Mouse (Mus musculus) cortical plate, adult 2 months (tissue): ENCODE data around the gene Dynlt1c.
"Not testable (repeated sequence)": the region's sequence is repeated elsewhere in the genome, so short reads cannot be mapped to it uniquely, and the experiment has no call there.

Experiments
- CTCF ChIP-seq: fragments of 200-500 bp; IDR thresholded peaks from 2 replicates; pipeline ENCODE4 v1.5.1; 2011; ENCODE audit warnings: mild to moderate bottlenecking, control low read depth, low read length; ENCODE audit not compliant: insufficient read depth; ENCODE audit errors: extremely low read depth
- POLR2A ChIP-seq: fragments of 200-500 bp; IDR thresholded peaks from 2 replicates; pipeline ENCODE4 v1.6.1; 2011; ENCODE audit warnings: mild to moderate bottlenecking, low read length, control low read depth; ENCODE audit not compliant: insufficient read depth; ENCODE audit errors: extremely low read depth

DNA sequence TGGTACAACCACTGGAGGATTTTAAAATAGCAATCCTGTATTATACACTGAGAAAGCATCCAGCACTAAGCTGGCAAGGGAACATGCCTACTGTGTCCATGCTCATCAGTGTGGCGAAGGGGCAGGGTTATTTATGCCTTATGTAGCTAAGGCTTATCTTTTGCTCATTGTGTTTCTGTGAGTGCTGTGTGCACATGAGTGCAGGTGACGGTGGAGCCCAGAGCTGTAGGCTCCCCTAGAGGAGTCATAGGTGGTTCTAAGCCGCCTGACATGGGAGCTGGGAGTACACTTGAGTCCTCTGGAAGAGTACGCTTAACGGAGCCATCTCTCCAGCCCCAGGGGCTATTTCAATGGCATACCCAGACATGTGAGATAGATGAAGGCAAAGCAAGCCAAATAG is 17.8 kb downstream of the Dynlt1c start:
- not testable (repeated sequence) for TF ChIP-seq CTCF, POLR2A
